Mouse (Mus musculus): ENCODE measurements around the gene Gm20388.
"Not testable (repeated sequence)": the region's sequence is repeated elsewhere in the genome, so short reads cannot be mapped to it uniquely, and the experiment has no call there.

Gene Gm20388

DNA sequence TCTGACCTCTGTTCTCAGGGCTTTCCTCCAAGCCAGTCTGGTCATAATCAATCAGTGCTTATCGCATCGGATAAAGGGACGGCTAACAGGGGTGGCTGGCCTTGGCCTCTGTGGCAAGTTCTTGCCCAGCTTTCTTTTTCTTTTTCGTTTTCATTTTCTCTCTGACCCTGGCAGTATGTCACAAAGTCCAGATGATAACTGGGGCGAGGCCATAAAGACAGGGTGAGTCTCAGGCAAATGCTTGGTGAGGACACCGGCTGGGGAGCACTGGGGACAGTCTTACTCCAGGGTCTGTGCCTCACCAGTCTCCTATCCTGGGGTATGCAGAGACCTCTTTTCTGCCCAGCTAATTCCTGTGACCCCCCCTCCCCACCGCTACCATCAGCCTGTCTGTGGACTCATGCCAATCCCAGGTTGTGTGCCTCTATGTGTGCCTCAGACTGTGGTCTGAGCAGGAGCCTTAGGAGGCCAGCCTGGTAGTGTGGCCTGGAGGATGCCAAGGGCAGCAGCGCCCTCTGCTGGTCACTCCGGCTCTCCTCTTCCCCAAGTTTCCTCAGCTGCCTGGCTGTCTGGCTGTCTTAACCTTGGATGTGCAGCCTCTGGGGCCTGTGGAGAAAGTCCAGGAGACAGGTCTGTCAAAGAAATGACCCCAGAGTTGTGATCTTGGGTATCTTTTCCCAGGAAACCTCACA lies 885.4 kb downstream of the Gm20388 start:
- peak; percentile 65 for DNase-seq (ENCODE audit: low spot score)

DNA sequence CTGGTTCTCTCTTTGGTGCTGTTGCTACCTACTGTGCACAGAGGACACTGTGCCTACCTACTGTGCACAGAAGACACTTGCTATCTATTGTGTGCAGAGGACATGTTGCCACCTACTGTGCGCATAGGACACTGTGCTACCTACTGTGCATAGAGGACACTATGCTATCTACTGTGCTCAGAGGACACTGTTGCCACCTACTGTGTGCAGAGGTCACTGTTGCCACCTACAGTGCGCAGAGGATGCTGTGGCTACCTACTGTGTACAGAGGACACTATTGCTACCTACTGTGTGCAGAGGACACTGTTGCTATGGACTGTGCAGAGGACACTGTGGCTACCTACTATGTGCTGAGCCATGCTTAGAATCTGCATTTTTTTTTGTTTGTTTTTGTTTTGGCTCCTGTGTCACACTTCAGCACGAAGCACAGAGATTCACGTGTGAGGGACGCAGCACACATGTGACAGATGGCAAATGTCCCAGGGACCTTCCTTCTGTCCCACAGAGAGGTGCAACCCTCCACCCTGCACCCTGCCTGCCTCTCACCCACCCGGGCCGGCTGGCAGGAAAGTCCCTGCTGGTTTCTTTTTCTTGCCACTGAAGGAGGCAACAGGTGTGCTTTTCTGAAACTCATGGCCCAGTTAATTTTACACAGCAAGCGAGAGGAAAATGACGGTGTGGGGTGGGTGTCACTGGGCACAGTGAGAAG lies 886.5 kb downstream of the Gm20388 start:
- no peak for DNase-seq (ENCODE audit: low spot score)

DNA sequence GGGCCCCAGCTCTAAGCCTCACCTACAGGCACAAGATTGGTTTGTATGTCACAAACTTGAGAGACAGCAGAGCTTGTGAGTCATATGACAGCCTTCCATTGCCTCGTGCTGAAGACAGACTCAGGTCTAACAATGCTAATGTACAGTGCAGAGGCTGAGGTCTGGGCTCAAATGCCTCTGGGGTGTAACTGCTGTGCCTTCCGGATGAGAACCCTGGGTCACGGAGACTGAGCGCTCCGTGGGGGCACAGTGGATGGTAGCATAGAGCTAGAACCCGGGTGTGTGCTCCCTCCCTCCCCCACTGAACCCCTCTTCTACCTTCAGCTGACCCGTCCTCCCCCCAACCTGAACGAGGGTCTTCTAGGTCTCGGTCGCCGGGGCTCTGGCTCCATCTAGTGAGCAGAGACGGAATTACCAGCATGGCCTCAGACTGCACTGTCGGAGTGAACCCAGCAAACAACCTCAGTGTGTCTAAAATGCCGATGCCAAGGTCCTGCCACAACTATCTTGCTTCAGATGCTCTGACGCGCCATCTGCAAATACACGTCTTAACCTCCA lies 889.7 kb downstream of the Gm20388 start:
- DNase-seq (ENCODE audit: low spot score): peak; percentile 8

DNA sequence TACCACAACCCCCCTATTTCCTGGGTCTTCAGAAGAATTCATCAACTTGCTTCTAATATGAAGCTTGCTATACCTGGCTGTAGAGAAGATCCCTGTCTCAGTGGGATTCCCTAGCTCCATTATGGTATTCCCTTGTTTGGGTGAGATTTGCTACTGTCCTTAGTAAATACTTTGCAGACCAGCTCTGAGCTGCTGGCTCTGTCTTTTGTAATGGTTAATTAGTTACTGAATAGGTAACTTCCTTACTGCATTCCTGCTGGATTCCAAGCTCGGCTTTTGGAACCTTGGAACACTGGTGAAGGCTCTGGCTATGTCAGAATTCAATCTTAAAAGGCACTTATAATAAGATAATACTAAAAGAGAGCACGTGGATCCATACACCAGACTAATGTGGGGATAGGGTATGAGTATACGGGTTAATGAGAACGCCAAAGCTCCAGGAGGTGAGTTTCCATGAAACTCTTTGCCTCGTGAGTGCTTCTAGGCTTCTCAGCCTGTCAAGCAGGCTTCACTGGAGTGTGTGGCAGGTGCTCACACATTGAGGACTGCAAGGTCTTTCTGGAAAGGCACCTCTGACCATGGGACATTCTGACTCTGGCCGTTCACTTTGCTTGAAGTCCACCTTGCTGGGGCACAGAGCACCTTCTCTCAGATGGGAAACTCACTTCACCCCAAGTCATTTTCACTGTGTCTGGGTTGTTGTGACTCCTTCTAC lies 893.2 kb downstream of the Gm20388 start:
- not testable (repeated sequence) for DNase-seq (ENCODE audit: low spot score)

DNA sequence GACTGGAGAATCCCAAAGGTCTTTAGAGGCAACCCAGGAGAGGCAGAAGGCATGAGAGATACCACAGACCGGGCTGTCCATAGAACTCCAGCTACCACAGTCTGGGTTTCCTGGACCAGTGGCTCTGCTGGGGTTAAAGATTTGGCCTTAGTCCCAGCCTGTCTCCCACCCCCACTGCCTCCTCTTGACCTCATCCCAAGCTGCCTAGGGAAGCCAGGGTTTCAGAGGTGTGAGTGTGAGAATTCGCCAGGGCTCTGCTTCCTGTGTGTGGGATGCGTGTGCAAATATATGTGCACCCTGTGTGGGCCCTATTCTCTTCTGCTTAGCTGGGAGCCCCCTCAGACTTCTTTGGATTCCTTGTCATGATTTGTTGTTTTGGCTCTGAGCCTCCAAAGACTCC lies 894.1 kb downstream of the Gm20388 start:
- DNase-seq (ENCODE audit: low spot score): no peak

DNA sequence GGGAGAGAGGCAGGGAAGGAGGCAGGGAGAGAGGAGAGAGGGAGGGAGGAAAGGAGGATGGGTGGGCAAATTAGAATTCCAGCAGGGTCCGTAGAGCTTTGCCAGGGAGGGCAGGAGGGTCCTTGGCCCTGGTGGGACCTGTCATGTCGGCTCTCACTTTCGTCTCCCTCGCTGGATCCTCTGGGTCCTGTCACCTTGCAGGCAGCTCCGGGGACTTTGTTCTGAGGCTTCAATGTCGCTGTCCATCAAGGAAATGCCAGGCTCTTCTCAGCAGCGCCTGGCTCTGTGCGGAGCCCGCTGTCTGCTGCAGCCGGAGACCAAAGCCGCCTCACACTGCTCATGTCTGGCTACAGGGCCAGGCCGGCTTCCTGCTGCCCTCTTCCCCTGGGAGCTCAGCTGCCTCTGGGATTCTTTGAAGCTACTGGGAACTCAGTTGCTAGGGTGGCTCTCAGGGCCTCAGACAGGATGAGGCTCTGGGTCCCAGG lies 896.2 kb downstream of the Gm20388 start:
- DNase-seq (ENCODE audit: low spot score): no peak

DNA sequence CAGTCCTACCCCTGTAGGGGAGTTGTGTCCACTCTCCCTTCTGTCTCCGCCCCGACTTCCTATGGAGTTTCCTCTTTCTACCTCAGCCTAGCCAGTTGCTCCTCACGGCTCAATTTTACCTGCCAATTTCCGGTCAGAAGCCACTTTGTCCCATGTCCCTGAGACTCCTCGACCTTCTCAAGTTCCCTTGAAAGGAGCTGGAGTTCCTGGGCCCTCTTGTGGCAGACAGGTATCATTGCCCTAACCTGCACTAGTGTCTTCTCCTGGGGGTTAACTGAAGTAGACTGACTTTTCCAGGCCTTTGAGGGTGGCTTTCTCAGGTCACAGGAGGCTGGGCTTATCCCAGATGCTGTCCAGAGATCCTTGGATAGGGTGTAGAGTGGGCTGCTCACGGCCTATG lies 897.1 kb downstream of the Gm20388 start:
- peak; percentile 8 for DNase-seq (ENCODE audit: low spot score)

DNA sequence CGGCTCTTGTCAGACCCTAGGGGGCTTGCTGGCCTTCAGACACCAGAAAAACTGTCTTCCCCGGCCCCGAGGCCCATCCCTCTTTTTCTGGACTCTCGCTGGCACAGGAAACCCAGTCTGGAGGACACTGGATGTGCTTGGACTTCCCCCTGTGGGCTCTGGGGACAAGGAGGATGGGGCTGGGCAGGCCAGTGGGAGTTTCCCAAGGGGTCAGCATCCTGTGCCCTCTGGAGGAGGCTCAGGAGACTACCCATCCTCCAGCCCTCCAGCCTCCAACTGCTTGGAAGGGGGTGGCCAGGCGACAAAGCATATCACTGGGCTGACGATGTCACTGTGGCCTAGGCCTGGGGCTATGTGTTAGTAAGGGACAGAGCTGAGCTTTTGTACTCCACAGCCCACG lies 898.4 kb downstream of the Gm20388 start:
- no peak for DNase-seq (ENCODE audit: low spot score)

DNA sequence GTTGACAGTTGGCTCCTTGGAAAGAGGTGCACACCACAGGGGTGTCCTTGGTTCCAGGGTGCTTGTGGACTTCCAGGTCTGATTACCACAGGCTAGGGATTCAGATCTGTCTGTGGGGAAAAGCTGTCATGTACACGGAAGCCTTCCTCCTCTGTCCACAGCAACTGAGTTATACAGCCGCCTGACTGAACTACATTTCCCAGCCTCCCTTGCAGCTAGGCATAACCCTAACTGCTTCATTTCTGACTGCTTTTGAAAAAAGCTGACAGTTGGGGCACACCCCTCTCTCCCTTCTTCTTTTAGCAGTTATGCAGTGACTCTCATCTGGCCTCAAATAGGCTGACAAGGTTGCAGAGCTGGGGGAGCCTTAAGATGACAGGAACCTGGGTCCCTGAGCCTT lies 901.3 kb downstream of the Gm20388 start:
- no peak for DNase-seq (ENCODE audit: low spot score)

DNA sequence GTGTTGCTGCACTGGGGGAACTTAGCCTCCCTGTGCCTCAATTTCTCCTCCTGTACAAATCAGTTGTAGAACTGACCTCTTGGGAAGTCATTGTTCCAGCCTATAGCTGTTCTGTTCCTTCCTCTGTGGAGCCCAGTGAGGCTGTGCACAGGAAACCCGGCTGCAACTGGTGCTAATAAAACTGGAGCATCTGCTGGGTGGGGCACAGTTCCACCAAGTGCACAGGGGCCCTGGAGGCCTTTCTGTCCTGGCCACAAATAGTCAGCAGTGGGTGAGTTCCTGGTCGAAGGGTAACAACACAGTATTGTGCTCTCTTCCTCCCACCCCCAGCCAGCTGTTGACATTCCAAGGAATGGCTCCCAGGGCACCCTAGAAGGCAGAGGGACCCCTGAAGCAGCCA lies 902.4 kb downstream of the Gm20388 start:
- no peak for DNase-seq (ENCODE audit: low spot score)

DNA sequence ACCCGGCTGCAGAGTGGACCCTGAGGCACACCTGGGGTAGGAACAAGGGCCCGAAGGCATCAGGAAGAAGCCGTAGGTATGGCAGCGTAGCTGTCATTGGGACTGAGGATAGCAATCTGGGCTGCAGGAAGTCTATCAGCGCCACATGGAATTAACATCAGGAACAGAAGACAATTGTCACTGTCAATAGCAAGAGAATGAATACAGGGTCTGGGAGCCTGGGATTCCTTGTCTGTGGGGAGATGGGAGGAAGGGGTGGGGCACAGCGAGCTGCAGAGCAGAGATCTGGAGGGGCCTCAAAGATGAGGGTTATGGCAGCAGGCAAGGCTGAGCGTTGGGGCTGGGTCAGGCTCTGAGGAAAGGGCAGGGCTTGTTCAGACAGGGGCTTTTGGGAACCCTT lies 903.2 kb downstream of the Gm20388 start:
- DNase-seq (ENCODE audit: low spot score): no peak

DNA sequence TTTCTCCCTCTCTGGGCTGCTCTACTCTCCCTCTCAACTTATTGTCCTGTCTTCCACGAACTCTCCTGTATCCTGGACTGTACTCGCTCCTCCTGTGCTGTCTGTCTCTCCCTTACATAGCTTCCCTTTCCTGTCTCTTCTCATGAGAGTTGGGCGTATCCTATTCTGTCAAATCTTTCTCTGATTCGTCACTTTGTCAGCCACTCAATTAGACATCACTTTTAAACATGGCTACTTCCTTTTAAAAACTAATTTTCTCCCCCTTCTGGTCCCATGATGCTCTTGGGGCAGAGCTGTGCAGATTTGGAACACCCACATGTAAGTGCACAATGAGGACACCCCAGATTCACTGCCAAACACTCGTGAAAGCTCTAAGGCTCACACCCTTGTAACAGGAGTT lies 905.7 kb downstream of the Gm20388 start:
- DNase-seq (ENCODE audit: low spot score): peak; percentile 4

DNA sequence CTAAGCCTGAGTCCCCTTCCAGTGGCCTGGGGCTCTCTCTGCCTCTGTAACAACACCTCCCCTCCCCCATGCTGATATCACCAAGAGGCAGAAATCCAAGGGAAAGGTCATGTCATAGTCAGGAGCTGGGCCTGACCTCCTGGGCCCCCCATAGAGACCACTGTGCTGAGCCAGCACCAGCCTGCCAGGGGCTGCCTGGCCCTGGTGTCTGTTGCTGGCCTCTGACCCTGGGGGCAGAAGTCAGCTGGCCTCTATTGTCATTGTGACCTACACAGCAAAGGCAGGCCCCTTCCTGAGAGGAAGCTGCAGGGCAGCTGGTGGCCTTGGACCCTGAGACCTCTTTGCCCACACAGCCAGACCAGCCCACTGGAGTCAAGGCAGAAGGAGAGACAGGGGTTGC lies 909.3 kb downstream of the Gm20388 start:
- DNase-seq (ENCODE audit: low spot score): no peak

DNA sequence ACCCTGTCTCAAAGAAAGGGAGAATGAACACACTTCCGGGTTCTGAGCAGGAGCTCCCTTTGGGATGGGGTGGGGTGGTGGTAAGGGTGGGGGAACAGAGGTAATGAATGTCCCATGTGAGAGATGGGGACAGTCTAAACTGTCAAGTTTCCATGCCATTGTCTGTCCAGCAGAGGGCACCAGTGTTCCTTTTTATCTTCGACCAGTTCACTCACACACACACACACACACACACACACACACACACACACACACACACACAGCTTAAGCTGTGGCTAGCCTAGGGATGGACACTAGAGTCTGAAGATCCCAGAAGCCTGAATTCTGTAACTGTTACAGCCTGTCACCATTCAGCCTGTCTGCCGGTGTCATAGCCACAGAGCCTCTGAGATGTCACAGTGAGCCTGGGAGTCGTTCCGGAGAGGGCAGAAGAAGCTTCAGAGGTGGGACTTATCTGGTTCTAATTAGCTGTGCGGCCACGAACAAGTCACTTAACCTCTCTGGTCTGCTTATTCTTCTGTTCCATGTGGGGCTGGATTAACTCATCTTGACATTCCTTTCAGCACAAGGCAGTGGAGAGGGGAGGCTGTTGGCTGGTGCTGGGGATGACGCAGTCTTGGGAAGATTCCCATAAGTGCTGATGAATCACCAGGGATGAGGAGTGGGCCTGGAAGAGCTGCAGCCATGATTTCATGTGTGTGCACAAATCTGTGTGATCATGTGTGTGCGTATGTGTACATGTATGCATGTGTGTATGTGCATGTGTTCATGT lies 910.9 kb downstream of the Gm20388 start:
- DNase-seq (ENCODE audit: low spot score): peak; percentile 62

DNA sequence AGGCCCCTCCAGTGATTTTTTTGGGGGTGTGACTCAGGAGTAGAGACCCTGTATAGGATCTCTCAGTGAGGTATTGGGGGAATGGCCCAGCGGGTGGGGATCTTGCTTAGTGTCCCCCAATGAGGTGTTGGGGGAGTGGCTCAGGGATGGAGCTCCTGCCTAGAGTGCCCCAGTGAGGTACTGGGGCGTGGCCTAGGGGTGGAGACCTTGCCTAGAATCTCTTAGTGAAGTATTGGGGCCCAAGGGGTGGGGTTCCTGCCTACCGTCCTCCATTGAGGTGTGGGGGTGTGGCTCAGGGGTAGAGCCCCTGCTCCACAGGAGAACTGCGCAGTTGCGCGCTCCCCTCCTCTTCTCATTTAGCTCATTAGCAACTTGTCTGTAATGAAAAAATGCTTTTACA lies 912.7 kb downstream of the Gm20388 start:
- no peak for DNase-seq (ENCODE audit: low spot score)

DNA sequence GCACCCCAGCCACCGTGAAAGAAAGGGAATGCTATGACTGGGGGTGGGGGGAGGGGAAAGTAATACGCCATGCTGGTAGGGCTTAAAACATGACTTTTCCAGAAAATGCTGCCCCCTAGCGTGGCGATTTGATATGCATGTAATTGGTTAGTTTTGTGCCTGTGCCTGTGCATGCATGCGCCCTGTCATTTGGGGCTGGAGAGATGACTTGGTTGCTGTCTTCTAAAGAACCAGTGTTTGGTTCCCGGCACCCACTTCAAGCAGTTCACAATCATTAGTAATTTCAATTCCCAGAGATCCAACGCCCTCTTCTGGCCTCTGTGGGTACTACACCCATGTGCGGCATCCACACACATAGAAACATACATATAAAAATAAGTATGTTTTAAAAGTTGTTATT lies 913.2 kb downstream of the Gm20388 start:
- no peak for DNase-seq (ENCODE audit: low spot score)

DNA sequence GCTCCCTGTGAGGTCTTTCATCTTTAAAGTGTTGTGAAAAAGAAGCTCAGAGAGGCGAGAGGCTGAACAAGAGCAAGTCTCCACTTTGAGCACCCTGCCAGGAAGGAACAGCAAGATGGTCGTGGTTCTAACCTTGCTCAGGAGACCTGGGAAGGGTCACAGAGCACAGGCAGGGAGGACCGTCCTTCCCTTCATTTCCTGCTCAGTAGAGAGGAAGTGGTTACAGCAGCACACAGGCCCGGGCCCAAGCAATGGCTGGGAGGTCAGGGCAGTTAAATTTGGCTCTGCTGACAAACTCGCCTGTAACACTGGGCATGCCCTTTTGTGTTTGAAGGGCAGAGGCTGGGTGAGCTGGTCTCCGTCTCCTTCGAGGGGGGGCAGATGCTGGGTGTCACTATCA lies 914.0 kb downstream of the Gm20388 start:
- DNase-seq (ENCODE audit: low spot score): no peak

DNA sequence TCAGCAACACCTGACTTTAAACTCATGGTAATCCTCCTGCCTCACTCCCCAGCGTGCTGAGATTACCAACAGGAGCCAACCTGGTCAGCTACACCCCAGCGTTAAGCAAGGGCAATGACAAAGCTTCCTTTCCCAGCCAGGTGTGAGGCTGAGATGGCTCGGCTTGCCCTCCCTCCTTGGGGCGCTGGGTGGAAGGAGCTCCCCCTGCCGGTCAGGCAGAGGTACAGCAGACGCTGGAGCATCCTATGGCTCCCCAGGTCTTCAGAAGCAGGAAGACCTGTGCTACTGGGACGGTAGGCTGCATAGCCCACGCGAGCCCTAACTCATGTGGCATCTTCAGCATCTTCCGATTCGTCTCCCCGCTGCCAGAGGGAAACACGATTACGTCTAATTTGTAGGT lies 917.6 kb downstream of the Gm20388 start:
- DNase-seq (ENCODE audit: low spot score): no peak

DNA sequence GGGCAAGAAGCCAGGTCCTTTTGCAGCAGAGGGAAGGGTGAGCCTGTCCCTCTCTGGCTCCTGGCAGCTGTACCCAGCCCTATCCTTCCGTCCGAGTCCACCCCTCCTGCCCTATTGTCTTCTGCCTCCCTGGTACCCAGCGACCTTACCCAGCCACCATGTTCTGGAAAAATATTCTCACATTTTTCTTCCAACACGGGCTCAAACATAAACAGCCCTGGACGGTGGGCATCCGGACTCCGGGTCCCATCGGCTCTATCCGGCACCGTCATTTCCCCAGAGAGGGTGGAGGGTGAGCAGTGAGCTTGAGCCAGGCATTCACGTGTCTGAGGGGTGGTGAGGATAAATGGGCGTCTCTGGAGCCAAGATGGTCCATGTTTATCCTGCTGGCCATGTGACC lies 920.0 kb downstream of the Gm20388 start:
- no peak for DNase-seq (ENCODE audit: low spot score)

DNA sequence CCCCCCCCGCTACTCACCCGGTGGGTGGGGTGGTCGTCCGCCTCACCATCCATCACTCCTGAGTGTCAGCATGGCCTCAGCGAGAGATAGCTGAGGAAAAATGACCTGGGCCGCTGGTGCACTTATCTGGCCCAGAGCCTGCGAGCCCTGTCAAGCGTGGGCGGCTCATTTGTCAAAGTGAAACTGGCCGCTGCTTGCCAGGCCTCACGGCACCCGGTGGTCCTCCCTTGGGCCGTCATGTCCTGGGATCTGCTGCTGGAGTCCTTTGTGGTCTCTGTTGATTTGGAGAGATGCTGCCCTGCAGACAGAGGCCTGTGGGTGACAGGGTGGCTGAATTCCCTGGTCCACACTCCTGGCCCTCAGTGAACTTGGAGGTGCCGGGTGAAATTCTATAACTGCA lies 921.4 kb downstream of the Gm20388 start:
- DNase-seq (ENCODE audit: low spot score): no peak

DNA sequence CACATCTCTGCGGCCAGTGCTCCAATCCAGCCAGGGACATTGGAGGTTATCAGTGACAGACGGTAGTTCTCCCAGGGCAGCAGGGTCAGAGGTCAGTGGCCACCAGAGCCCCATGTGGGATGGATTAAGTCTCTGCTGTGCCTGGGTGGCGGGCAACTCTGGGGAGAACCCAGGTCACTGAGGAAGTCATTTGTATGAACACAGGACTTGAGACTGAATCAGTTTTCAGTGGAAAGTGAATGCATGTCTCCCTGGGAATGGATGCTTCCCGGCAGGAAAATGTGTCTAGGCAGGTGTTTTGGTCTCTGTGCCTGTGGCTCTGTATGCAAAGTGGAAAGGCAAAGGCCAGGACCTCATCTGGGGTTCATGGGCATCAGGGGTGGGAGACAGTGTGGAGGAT lies 922.6 kb downstream of the Gm20388 start:
- DNase-seq (ENCODE audit: low spot score): no peak

DNA sequence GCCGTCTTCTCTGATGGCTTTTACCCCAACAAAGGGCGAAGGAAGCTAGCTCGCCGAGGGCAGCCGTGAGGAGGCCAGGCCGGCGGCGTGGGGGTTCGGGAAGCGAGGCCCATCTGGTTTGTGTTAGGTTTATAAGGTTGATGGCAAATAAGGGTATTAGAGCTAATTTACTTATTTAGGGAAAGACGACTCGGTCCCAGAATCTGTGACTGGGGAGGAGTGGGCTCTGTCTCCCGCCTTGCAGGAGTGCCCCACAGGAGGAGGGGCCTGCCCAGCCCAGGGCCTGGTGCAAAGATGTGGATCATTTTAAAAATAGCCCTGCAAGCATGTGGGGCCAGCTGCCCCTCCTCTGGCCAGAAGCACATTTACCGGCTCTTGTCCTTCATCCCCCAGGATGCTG lies 928.4 kb downstream of the Gm20388 start:
- no peak for DNase-seq (ENCODE audit: low spot score)

Data from adipocyte (in vitro differentiated cells).